Mouse (Mus musculus) adrenal gland (tissue): ENCODE results near the gene Pspc1.
"Not testable (repeated sequence)": the region's sequence is repeated elsewhere in the genome, so short reads cannot be mapped to it uniquely, and the experiment has no call there.

Experiments
- intact Hi-C: fragments of 180-260 bp; cut with DNase I; formaldehyde crosslinking; loops from one replicate; pipeline ENCODE4 v1.15.1; 2025
- long read RNA-seq, 2 experiments: library from polyadenylated mRNA; unstranded; transcript quantifications; one replicate each; pipeline ENCODE4 v2.0.0; 2020; ENCODE audit warnings: borderline replicate concordance in 1 of 2; ENCODE audit not compliant: insufficient replicate concordance in 1 of 2

Pspc1 gene
- long read RNA-seq, experiment 1, full-length matches to known transcripts, result 3 of 6 reads
- long read RNA-seq, experiment 1, partial matches to known transcripts, result 1 of 6 reads
- long read RNA-seq, experiment 1, other reads (novel, unspliced or antisense), result 2 of 6 reads
- long read RNA-seq, experiment 2, full-length matches to known transcripts, result 5 of 12 reads
- long read RNA-seq, experiment 2, partial matches to known transcripts, result 4 of 12 reads
- long read RNA-seq, experiment 2, other reads (novel, unspliced or antisense), result 3 of 12 reads

DNA sequence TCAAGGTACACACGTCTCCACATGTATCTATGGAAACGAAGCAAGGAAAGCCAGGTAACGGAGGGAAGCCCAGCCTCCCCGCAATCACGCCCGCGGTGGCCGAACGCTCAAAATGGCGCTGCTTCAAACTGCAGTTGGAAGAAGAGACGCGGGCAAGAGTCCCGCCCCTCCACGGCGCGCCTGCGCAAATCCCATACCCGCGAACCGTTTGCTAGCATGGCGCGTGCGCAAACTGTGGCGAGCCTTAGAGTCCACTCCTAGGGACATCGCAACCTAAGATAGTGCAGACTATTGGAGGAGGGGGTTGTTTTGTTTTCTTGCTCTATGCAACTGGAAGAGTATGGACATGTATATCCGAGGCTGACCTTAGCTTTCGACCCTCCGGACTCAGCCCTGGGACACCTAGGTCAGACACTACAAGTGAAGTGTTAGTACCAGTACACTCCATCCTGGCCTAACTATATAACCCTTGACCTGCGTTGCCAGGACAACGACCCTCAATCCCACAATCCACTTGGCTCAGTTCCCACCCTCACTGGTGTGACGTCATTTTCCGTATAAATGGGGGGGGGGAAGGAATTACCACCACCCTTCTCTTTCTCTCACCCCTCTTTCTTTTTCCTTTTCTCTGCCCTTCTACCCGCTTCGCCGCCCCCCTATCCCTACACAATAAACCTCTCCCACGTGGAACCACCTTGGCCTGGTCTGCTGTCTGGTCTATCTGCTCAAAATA, at the start of gene Pspc1:
Gene Pspc1 (minus strand): TSS at position 117 of the 733 bp plus-strand sequence.
- intact Hi-C loops, result no loop called here

DNA sequence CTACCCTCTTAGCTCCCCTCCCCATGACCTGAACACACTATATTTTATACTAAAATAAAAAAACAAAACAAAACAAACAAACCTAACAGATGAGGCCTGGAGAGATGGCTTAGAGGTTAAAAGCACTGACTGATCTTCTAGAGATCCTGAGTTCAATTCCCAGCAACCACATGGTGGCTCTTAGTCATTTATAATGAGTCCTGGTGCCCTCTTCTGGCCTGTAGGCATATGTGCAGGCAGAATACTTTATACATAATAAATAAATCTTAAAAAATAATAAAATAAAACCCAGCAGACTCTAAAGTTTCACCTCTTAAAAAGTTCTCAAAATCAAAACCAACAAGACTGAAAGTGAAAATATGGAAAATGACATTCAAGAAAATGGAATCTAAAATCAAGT, 46.4 kb upstream of the Pspc1 start:
- intact Hi-C loops, result no loop called here

DNA sequence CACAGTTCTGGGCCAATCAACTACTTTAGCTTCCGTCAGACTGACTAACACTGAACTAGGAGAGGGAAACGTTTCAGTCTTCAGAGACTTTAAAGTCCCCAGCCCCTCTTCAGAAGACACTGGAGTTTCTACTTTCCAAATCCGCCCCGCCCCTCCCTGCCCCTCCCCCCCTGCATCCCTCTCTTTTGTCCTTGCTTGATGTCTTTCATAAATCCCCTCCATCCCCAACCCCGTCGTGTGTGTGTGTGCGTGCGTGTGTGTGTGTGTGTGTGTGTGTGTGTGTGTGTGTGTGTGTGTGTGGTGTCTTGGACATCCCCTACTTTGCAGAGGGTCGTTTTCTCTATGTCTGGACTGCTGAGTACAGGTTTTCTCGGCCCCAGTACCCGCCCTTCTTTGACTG, 39.5 kb upstream of the Pspc1 start:
- intact Hi-C loops, result no loop called here

DNA sequence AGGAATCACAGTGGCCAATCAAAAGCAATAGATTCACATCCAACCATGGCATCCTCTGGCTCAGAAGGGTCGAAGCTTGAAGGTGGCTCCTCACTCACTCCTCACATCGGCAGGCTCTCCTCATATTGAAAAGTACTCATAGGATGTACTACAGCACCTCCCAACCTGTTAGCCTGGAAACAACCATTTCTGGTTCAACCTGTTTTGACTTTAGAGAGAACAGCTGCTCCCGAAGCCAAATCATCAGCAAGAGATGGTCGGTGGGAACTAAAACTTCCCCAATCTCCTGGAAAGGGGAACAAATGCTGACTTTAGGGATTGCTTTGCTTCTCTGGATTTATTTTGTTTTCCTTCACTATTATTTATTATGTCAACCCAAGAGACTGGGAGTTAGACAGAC, 39.0 kb upstream of the Pspc1 start:
- intact Hi-C loops, result no loop called here

DNA sequence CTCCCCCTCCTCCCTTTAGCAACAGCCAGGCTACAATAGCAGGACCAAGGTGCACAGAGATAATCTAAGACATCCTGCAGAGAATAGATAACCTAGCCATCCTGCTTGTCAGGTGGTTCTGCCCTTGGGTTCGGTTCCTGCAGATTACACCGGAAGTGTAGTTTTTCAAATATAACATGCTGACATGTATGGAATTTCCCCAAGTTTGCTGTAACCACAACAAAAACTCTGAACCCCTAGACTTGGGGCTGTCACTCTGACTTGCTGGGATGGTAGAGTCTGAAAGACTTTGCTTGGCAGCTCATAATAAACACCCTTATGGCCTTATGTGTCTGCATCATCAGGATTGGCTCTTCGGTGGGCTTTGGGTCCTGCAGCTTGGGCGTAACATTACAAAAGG, 38.4 kb upstream of the Pspc1 start:
- intact Hi-C loops, result no loop called here

DNA sequence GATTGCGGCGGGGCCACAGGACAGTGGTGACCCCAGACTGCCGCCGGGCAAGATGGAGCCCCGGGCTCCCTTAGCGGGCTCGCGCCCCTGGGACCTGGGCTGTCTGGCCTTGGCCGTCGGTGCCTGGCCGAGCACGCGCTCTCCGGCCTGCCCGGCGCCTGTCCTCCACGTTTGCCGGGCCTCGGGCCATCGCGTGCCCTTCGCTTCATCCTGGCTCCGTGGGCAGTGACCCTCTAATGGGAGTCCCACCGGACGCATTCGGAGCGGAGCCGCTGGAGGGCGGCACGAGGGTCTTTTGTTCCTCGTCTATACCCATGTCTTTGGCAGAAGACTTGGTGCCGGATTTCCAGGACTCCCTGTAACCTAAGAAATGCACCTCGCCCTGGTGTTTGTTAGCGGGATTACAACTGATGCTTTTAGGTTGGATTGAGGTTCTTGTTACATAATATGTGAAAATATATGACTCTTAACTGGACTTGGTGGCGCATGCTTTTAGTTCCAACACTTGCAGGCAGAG, 34.5 kb upstream of the Pspc1 start:
- intact Hi-C loops, result loop anchor here (5.0 kb wide), 1 partner anchor 75 kb away; the partner anchor contains the start of gene Zmym2

DNA sequence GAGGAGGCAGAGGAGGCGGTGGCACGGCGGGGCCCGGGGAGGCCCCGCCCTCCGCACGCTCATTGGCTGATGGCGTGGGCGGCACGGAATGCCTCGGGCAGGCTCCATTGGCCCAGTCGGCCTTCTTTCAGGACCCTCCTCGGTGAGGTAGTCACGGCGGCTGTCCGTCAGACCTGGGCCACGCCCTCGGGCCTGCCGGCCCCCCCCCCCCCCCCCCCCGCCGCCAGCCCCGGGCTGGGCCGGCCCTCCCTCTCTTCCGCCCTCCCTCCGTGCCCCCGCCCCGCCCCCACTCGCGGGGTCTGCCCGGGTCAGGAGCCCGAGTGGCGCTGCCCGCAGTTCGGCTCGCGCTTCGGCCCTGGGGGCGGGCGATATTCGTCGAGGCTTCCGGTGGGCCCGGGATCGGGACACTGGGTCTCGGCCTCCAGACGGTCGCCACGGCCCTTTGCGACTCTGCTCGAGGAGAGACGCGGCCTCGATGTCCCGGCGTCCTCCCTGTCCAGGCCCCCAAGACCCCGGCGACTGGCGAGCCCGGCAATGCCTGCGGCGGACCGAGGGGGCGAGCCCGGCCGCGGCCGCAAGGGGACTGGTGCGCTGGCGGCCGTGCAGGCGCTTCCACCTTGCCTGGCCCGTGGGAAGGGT, 33.7 kb upstream of the Pspc1 start, which contains the start of gene Zmym5:
Gene Zmym5 (minus strand): TSS at position 16 of the 639 bp plus-strand sequence.
- intact Hi-C loops, result loop anchor here (5.0 kb wide), 1 partner anchor 75 kb away; the partner anchor contains the start of gene Zmym2

DNA sequence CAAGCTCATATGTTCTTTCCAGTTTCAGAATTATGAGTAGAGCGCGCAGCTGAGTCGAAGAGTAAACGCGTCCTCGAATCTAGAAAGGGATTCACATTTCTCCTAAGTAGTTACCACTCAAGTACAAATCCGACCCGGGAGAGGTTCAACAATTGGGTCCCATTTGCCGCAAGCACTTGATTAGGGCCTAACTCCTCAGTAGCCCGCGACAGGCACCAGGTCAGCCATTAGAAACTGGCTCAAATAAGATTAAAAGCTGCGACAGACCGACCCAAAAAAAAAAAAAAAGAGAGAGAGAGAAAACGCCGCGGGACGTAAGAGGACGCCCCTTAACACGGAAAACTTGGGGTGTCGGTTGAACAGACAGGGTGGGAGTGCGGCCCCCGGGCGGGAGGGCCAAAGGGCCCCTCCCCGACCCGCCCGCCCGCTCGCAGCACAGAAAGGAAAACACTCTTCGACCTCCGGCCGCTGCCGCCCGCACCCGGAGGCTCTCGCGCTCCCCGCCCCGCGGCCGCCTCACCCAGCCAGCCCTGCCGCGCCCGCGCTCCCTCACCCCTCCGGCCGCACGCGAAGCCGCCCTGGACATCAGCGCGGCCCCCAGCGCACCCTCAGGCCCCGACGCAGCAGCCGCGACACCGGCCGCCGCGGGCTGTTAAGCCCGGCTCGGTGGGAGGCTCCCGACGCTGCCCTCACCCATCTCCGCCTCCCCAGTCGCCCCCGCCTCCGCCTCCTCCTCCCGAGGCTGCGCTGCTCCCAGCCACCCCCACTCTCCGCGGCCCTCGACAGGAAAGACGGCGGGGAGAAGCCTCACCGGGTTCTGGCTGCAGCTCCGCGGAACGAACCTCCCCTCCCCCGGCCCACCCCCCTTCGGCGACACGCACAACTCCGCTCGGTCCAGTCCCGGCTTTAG, 32.9 kb upstream of the Pspc1 start:
- intact Hi-C loops, result loop anchor here (5.0 kb wide), 1 partner anchor 76 kb away; the partner anchor contains the start of gene Zmym2

DNA sequence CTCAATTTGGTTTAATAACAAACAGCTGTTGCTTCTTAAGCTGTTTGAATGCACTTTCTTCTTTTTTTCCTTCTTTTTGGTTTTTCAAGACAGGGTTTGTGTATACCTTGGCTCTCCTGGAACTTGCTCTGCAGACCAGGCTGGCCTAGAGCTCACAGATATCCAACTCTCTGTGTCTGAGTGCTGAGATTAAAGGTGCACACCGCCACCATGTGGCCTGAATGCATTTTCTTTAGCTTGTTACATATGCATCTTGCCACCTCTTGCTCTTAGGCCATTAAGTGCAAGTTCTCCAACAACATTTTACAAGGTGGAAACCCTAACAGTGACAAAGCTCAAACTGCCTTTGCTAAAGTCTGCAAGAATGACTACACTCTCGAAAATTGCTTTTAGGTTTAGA, 15.1 kb upstream of the Pspc1 start:
- intact Hi-C loops, result loop anchor here (5.0 kb wide), 1 partner anchor 196 kb away; no protein-coding TSS in a partner anchor

DNA sequence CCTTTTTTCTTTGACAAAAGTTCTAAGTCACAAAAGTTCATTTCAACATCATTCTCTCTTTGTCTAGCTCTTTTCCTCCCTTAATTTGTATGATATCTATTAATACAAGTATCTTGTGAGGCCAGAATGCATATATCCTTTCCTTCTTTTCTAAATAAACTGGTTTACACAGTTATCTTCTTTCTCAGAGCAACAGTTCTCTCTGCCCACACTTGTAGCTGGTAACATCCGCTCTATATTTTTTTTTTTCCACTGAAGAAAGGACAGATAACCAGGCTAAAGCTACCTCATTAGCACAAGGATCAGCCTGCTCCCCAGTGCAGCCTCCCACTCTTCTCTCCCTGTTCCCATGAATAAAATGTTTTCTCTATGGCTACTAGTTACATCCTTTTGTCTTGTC, 6.5 kb upstream of the Pspc1 start:
- intact Hi-C loops, result no loop called here

DNA sequence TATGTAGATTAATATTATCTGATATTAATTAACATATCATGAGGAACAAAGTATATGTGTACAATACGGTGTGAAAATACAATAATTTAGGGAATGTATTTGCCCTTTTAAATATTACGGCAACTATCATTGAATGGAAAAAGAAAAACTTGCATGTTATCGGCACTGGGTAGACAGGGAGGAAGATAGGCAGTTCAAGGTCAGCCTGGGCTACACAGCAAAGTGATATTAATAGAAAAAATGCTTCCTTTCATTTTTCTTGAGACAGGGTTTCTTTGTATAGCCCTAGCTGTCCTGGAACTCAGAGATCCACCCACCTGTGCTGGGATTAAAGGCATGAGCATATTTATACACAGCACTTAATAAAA, 801 bp upstream of the Pspc1 start:
- intact Hi-C loops, result no loop called here

DNA sequence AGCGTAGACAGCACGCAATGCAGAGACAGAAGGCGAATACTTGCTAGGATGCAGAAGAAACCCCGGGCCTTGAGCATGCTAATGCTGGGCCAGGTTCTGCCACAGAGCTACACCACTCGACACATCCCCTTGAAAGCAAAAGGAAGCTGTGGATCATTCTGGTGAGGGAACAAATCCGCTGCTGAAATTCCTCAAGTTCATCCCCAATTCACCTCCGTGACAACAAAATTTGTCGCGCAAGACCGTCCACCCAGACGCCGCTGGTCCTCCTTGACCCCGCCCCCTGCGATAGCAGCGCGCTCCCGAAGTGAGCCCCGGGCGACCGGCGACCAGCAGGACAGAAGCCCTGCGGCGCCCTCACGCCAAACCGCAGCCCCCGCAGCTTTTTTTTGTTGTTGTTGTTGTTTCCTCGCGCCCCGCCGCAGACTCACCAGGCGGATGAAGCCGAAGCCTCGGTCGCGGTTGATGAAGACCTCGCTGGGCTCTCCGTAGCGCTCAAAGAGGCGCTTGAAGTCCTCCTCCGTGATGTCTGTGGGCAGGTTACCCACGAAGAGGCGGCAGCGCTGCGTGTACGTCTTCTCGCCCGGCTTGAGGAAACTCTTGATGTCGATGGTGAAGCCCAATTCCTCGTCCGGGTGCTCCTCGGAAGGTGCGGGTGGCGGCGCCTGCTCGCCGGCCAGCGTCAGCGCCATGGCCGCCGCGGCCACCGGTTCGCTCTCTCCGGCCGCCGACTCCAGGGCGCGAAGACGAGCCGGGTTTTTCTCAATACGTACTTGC, 568 bp downstream of the Pspc1 start:
- intact Hi-C loops, result no loop called here

DNA sequence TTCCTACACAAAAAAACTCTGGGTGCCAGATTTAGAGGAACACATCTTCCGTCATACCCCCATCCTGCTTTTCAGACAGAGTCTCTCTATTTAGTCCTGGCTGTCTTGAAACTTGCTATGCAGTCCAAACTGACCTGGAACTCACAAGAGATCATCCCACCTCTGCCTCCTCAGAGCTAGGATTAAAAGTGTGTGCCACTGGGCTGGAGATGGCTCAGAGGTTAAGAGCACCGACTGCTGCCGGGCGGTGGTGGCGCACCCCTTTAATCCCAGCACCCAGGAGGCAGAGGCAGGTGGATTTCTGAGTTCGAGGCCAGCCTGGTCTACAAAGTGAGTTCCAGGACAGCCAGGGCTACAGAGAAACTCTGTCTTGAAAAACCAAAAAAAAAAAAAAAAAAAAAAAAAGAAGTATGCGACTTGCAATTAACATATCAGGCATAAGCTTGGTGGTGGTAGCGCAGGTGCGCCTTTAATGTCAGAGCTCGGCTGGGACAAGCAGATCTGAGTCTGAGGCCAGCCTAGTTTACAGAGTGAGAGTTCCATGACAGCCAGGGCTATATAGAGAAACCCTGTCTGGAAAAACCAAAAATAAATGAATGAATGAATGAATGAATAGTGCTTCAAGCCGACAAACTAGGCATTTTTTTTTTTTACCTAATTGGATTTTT, 1.4 kb downstream of the Pspc1 start:
- intact Hi-C loops, result no loop called here

DNA sequence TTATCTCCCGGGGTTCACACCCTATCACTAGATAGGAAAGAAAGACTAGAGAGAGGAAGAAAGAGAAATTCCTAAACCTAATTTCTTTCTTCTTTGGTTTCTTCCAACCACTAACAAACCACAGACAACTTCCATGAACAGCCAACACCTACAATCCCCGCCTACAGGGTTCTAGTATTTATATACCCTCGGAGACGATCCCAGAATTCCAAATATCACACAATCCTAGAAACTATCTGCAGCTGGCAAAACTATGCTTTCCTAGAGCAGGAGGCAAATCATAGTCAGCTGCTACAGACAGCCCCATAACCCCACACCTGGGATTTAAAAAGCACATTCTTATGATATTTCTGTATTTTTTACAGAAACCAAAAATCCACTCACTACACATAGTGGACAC, 2.7 kb downstream of the Pspc1 start:
- intact Hi-C loops, result no loop called here

DNA sequence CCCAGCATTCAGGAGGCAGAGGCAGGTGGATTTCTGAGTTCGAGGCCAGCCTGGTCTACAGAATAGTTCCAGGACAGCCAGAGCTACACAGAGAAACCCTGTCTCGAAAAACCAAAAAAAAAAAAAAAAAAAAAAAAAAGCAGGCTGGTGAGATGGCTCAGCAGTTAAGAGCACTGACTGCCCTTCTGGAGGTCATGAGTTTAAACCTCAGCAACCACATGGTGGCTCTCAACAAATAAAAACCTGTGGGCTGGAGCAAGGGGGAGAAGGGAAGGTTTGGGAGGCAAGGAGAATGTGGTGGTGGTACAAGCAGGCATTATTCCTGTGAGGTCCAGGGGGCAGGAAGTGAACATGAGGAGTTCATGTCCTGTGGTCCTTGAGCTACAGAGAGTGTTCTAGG, 11.7 kb downstream of the Pspc1 start:
- intact Hi-C loops, result not testable (repeated sequence)

DNA sequence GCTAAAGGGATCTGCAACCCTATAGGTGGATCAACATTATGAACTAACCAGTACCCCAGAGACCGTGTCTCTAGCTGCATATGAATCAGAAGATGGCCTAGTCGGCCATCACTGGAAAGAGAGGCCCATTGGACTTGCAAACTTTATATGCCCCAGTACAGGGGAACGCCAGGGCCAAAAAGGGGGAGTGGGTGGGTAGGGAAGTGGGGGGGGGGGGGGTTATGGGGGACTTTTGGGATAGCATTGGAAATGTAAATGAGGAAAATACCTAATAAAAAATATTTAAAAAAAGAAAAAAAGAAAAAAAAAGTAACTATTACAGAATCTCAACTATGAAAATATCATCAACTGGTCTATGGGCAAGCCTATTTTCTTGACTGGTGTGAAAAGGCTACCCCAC, 13.0 kb downstream of the Pspc1 start:
- intact Hi-C loops, result not testable (repeated sequence)

DNA sequence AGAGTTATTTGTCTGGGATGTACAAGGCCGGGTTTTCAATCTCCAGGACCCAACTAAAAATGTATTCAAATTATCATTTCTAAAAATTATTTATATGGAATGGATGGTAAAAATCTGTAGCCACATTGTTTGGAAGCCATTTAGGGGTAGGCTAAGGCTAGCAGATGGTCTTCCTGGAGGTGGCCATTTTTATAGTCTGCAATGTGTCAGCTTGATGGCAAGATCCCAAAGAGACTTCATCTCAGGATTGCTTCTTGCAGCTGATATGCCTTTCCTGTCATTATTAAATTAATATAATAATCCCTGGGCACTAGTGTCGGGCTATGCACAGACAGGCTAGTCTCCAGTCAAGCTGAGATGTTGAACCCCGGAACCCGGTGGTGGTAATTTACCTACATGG, 26.8 kb downstream of the Pspc1 start:
- intact Hi-C loops, result no loop called here

DNA sequence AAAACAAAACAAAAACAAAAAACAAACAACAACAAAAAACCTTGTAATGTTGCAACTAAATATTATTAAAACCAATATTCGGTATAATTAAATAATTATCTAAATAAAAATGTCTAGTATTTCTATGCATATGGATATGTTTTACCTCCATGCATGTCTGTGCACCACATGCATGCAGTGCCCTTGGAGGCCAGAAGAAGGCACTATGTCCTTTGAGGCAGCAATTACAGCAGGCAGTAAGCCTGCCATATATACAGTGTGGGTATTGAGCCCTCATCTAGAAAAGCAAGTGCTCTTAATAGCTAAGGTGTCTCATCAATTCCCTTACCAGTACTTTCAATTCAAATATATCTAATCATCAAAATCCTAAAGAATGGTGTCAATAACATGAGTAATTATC, 37.9 kb downstream of the Pspc1 start:
- intact Hi-C loops, result no loop called here

DNA sequence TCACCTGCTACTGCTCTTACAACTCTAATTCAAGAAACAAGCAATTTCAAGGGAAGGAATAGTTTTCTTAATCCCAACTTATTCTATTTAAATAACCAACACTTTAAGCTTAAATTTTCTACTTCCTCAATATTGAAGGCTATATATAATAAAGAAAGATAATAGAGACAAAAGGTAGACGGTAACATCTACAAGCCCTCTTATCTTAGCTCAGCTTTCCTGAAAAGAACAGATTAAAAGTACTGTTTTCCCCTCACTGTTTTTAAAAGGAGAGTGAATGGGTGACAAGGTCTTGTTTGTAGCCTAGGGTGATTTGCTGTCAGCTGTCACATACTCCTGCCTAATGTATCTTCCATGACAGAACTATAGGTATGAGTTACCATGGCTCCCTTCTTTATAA, 51.6 kb downstream of the Pspc1 start:
- intact Hi-C loops, result no loop called here

DNA sequence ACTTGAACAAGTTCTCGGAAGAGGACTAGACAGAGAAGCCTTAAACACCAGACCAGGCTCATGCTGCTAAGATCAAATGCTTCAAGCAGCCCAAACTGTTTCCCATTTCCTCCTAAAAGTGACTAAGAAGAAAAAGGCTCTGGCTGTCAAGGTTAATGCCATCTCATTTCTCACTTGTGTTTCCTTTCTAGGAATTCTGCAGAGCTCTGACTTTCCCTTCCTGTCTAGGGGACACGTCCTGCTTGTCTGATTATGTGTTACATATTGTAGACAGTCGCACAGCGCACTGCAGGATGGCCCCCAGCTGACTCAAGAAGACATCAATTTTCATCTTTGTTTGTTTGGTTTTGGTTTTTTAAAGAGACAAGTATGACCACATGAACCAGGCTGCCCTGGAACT, 72.4 kb downstream of the Pspc1 start:
- intact Hi-C loops, result no loop called here
